22 mouse cellular contexts compared by ENCODE assay signal in the genomic region with DNA sequence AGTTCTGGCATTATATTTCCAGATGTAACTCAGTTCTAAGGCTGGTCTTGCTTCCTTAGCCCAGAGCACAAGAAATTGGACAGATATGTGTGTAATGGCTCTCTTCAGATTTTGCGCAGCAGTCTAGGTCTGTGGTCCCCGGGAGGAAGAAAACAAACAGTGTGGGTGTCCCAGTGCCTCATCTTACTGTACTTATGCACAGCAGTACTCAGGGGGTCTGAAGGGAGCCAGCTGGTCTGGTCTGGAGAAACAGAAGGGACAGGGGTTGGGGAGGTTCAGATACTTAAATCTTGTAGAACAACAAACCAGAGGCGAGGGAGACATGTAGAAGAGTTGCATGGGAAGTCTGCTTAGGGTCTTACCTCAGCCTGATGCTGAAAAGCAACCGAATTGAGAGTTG. TPM values are rescaled to one million over a fixed set of nuclear protein-coding genes. Genes with fewer than 3 reads are reported as not detected.
A peak's percentile ranks its signal among the peaks of the same experiment; 100 is the strongest.
DNase-seq lines count a peak whose midpoint lies in the region; ATAC-seq and TF ChIP-seq lines count a peak whose summit lies in the region.
"Had no signal": no experiment of that assay in that cellular context is flagged by ENCODE, and none has a peak within 500 bp of the region (broad histone marks: within the 10 kb centered on the region; RNA-seq: fewer than 3 reads in every experiment).

No protein-coding gene starts in this region.

- no peak for TF ChIP-seq POLR2A in kidney, adult 2 months (IDR thresholded peaks at IDR 0.05; ENCODE audit: low read depth, low read length)

- H3K27ac ChIP-seq in kidney, embryonic 14.5 days (ENCODE audit: low read depth, low read length), result no peak overlapping the region
- H3K27ac ChIP-seq in kidney, postnatal 0 days, result no peak overlapping the region
- H3K27ac ChIP-seq in kidney, adult 2 months (ENCODE audit: insufficient read depth, low read depth, low read length), result no peak overlapping the region
- H3K27ac ChIP-seq: embryonic facial prominence, embryonic 13.5 days; embryonic facial prominence, embryonic 15.5 days; forebrain, embryonic 10.5 days; forebrain, embryonic 12.5 days had no signal

- H3K27me3 ChIP-seq in kidney, embryonic 14.5 days (ENCODE audit: control insufficient read depth, insufficient read depth, low read length), result no peaks in the 10 kb centered on the region
- no peaks in the 10 kb centered on the region for H3K27me3 ChIP-seq in kidney, postnatal 0 days (ENCODE audit: insufficient read depth, low read length)
- no peaks in the 10 kb centered on the region for H3K27me3 ChIP-seq in kidney, adult 2 months (replicated peaks; ENCODE audit: control insufficient read depth, insufficient read depth, low read length)
- H3K27me3 ChIP-seq: embryonic facial prominence, embryonic 13.5 days; embryonic facial prominence, embryonic 15.5 days; forebrain, embryonic 12.5 days had no signal

- WGBS in kidney, embryonic 14.5 days, result 32% methylated on average over 4 of the region's 4 CpGs
- WGBS in kidney, postnatal 0 days, result 40% methylated on average over 4 of the region's 4 CpGs
- 58% methylated on average over 4 of the region's 4 CpGs for WGBS in kidney, adult 2 months

- H3K9ac ChIP-seq in kidney, embryonic 14.5 days (ENCODE audit: low read depth, low read length), result no peak overlapping the region
- H3K9ac ChIP-seq in kidney, postnatal 0 days (ENCODE audit: low read depth, low read length), result no peak overlapping the region
- H3K9ac ChIP-seq: embryonic facial prominence, embryonic 13.5 days; embryonic facial prominence, embryonic 15.5 days; forebrain, embryonic 12.5 days had no signal

- H3K36me3 ChIP-seq in kidney, embryonic 14.5 days (ENCODE audit: control insufficient read depth, insufficient read depth, low read length), result no peaks in the 10 kb centered on the region
- H3K36me3 ChIP-seq in kidney, postnatal 0 days (ENCODE audit: insufficient read depth, low read length), result no peaks in the 10 kb centered on the region
- no peaks in the 10 kb centered on the region for H3K36me3 ChIP-seq in kidney, adult 2 months (ENCODE audit: control insufficient read depth, insufficient read depth, low read length)
- H3K36me3 ChIP-seq: embryonic facial prominence, embryonic 13.5 days; embryonic facial prominence, embryonic 15.5 days; forebrain, embryonic 10.5 days; forebrain, embryonic 12.5 days had no signal

- H3K9me3 ChIP-seq in kidney, embryonic 14.5 days (ENCODE audit: control insufficient read depth, low read length), result no peaks in the 10 kb centered on the region
- H3K9me3 ChIP-seq in kidney, postnatal 0 days (replicated peaks; ENCODE audit: low read length), result no peaks in the 10 kb centered on the region
- H3K9me3 ChIP-seq: embryonic facial prominence, embryonic 13.5 days; embryonic facial prominence, embryonic 15.5 days; forebrain, embryonic 10.5 days; forebrain, embryonic 12.5 days had no signal

- ATAC-seq in kidney, embryonic 14.5 days (ENCODE audit: low FRiP score, low TSS enrichment), result peak; percentile 75
- ATAC-seq in kidney, postnatal 0 days (replicated peaks; ENCODE audit: low FRiP score, low read depth), result peak; percentile 65; the same call in 1 of the 2 replicates
- ATAC-seq: forebrain, embryonic 14.5 days had no signal

- H3K4me2 ChIP-seq in kidney, embryonic 14.5 days (replicated peaks; ENCODE audit: low read depth, low read length), result no peak overlapping the region
- H3K4me2 ChIP-seq in kidney, postnatal 0 days (ENCODE audit: low read length), result no peak overlapping the region
- H3K4me2 ChIP-seq: embryonic facial prominence, embryonic 13.5 days; embryonic facial prominence, embryonic 15.5 days; forebrain, embryonic 12.5 days had no signal

- no peak overlapping the region for H3K4me3 ChIP-seq in kidney, embryonic 14.5 days (ENCODE audit: low read length)
- no peak overlapping the region for H3K4me3 ChIP-seq in kidney, postnatal 0 days (replicated peaks; ENCODE audit: low read depth, low read length)
- no peak overlapping the region for H3K4me3 ChIP-seq in kidney, adult 2 months (ENCODE audit: insufficient read depth, low read depth, low read length)
- H3K4me3 ChIP-seq: embryonic facial prominence, embryonic 13.5 days; embryonic facial prominence, embryonic 15.5 days; erythroblast, embryonic 14.5 days; forebrain, embryonic 10.5 days; forebrain, embryonic 12.5 days had no signal

- no peak for DNase-seq in kidney, adult 9 months
- peak; percentile 62 for DNase-seq in kidney, postnatal 0 days (ENCODE audit: low spot score)
- no peak for DNase-seq in kidney, adult 2 months
- peak; percentile 27 to 33 for DNase-seq in kidney, postnatal 4 days
- no peak for DNase-seq in kidney, adult 8-10 months
- DNase-seq: adrenal gland, adult 2 months; adrenal gland, postnatal 10 days; adrenal gland, postnatal 25 days; cerebellum, adult 11 months; cerebellum, adult 18-20 months; cerebellum, adult 8-10 months; cerebellum, adult 9-11 months; cerebellum, postnatal 14 days; cerebellum, postnatal 36 days; embryo, embryonic 11 days had no signal

- H3K4me1 ChIP-seq in kidney, embryonic 14.5 days (ENCODE audit: control insufficient read depth, insufficient read depth, low read length), result no peaks in the 10 kb centered on the region
- H3K4me1 ChIP-seq in kidney, postnatal 0 days (replicated peaks; ENCODE audit: insufficient read depth, low read length), result no peaks in the 10 kb centered on the region
- H3K4me1 ChIP-seq in kidney, adult 2 months (ENCODE audit: control insufficient read depth, insufficient read depth, low read length), result no peaks in the 10 kb centered on the region
- H3K4me1 ChIP-seq: embryonic facial prominence, embryonic 13.5 days; embryonic facial prominence, embryonic 15.5 days; forebrain, embryonic 10.5 days; forebrain, embryonic 12.5 days had no signal

- TF ChIP-seq CTCF in kidney, postnatal 0 days (IDR thresholded peaks at IDR 0.05; ENCODE audit: low read depth), result no peak
- TF ChIP-seq CTCF in kidney, adult 2 months (conservative IDR thresholded peaks at IDR 0.05; ENCODE audit: insufficient read depth, insufficient read length, low read depth, low read length), result no peak

RNA-seq across cellular contexts. Expression of a gene that starts 29.3 kb away (rescaled TPM):
- polyA plus RNA-seq in kidney, embryonic 14.5 days (2014; fragmentation: Nextera tagmentation; extraction: Ambion mirVana), result 26.6 and 34.0 TPM in 2 replicates
- 19.6 and 20.3 TPM in 2 replicates for polyA plus RNA-seq in kidney, postnatal 0 days (2015; fragmentation: Nextera tagmentation; extraction: Ambion mirVana)
- 3.3 and 4.0 TPM in 2 replicates for polyA plus RNA-seq in kidney, adult 2 months (2012; rRNA removed)

RNA-seq across cellular contexts. Expression of a gene that starts 29.9 kb away (rescaled TPM):
- 66.4 and 69.8 TPM in 2 replicates for polyA plus RNA-seq in kidney, embryonic 14.5 days (2014; fragmentation: Nextera tagmentation; extraction: Ambion mirVana)
- polyA plus RNA-seq in kidney, postnatal 0 days (2015; fragmentation: Nextera tagmentation; extraction: Ambion mirVana), result 49.2 and 50.3 TPM in 2 replicates
- 7.9 and 9.0 TPM in 2 replicates for polyA plus RNA-seq in kidney, adult 2 months (2012; rRNA removed)

Comparison
In these comparisons a context has a peak if more than half of its experiments do, and no peak if none do; other contexts are left out.
1. DNase-seq: peak in kidney, postnatal 0 days (single experiment) and kidney, postnatal 4 days (2 of 2); none in kidney, adult 9 months (single experiment), kidney, adult 2 months (single experiment) and kidney, adult 8-10 months (0 of 2).